Mouse (Mus musculus) forebrain, postnatal 0 days (tissue): ENCODE measurements at regions not wholly inside any gene's neighbourhood (a gene's known extent, or its start where the extent isn't known, plus 50 kb on each side); places are given as distances from the start of the nearest gene placed in this dataset.

Experiments used
- ATAC-seq: fragments of 200-750 bp; cut with Nextera tagmentation; 2 replicates; pipeline ENCODE4 v1.8.0; 2017; ENCODE audit warnings: mild to moderate bottlenecking, moderate library complexity
- DNase-seq: peaks from one replicate; pipeline ENCODE4 v3.0.0-alpha.2; 2015
- H3K27ac ChIP-seq: fragments of 300-500 bp; sonication (generic); 2 replicates; pipeline ENCODE4 v1.5.1; 2014; ENCODE audit warnings: low read depth, mild to moderate bottlenecking, antibody characterized with exemption, low read length, moderate library complexity, mixed read lengths
- H3K27me3 ChIP-seq: fragments of 300-500 bp; sonication (generic); 2 replicates; pipeline ENCODE4 v1.6.1; 2014; ENCODE audit warnings: mild to moderate bottlenecking, low read length, mixed read lengths; ENCODE audit not compliant: insufficient read depth
- H3K36me3 ChIP-seq: fragments of 300-500 bp; sonication (generic); 2 replicates; pipeline ENCODE4 v1.6.1; 2014; ENCODE audit warnings: mild to moderate bottlenecking, moderate library complexity; ENCODE audit not compliant: insufficient read depth
- H3K4me1 ChIP-seq: fragments of 300-500 bp; sonication (generic); 2 replicates; pipeline ENCODE4 v1.6.1; 2014; ENCODE audit warnings: antibody characterized with exemption; ENCODE audit not compliant: insufficient read depth
- H3K4me2 ChIP-seq: fragments of 300-500 bp; sonication (generic); 2 replicates; pipeline ENCODE4 v1.6.1; 2014; ENCODE audit warnings: low read depth, mild to moderate bottlenecking, moderate library complexity
- H3K4me3 ChIP-seq: fragments of 300-500 bp; sonication (generic); 2 replicates; pipeline ENCODE4 v1.5.1; 2014; ENCODE audit warnings: low read depth, low read length, mixed read lengths
- H3K9ac ChIP-seq: fragments of 300-500 bp; sonication (generic); 2 replicates; pipeline ENCODE4 v1.6.1; 2014; ENCODE audit warnings: mild to moderate bottlenecking
- H3K9me3 ChIP-seq: fragments of 300-500 bp; sonication (generic); 2 replicates; pipeline ENCODE4 v1.6.1; 2016; ENCODE audit warnings: low read length
- CTCF ChIP-seq: sonication (generic); IDR thresholded peaks from 2 replicates; pipeline ENCODE4 v1.5.1; 2016; ENCODE audit warnings: antibody characterized with exemption, control low read depth, low read depth
- WGBS: fragments of 180-500 bp; shearing (Covaris S2); extraction: QIAGEN DNeasy Blood & Tissue Kit; methylation state at CpG from one replicate; pipeline ENCODE4 v1.1.7; 2014; 5-methylcytosine and 5-hydroxymethylcytosine counted together

- Histone ChIP-seq H3K4me1 (no peaks in the 10 kb centered on the region), H3K36me3 (no peaks in the 10 kb centered on the region), H3K4me2 (no peak overlapping the region), H3K4me3 (no peak overlapping the region), H3K27ac (no peak overlapping the region), H3K9ac (no peak overlapping the region), H3K27me3 (no peaks in the 10 kb centered on the region), H3K9me3 (no peaks in the 10 kb centered on the region)
- TF ChIP-seq CTCF, result no peak
- no peak for DNase-seq
- no peak for ATAC-seq
- 91% methylated on average over 6 of the region's 6 CpGs for WGBS
Observed at GRCm38 (mm10) chr10:124945257-124945656, 444.0 kb downstream of the Slc16a7 start.

- peak; percentile 12; the same call in 1 of the 2 replicates for TF ChIP-seq CTCF
- Histone ChIP-seq H3K4me1 (no peaks in the 10 kb centered on the region), H3K4me3 (no peak overlapping the region), H3K27me3 (no peaks in the 10 kb centered on the region), H3K36me3 (no peaks in the 10 kb centered on the region), H3K27ac (no peak overlapping the region), H3K9me3 (no peaks in the 10 kb centered on the region), H3K9ac (no peak overlapping the region), H3K4me2 (no peak overlapping the region)
- ATAC-seq, result no peak
- no peak for DNase-seq
- 54% methylated on average over 12 of the region's 12 CpGs for WGBS
Observed at GRCm38 (mm10) chr10:124942214-124942613, 447.1 kb downstream of the Slc16a7 start.

- no peaks in the 10 kb centered on the region for H3K4me1 ChIP-seq
- H3K27ac ChIP-seq, result no peak overlapping the region
- TF ChIP-seq CTCF, result no peak
- H3K36me3 ChIP-seq, result no peaks in the 10 kb centered on the region
- no peaks in the 10 kb centered on the region for H3K9me3 ChIP-seq
- ATAC-seq (no peak), DNase-seq (no peak)
- no peaks in the 10 kb centered on the region for H3K27me3 ChIP-seq
- 46% methylated on average over 2 of the region's 2 CpGs for WGBS
- no peak overlapping the region for H3K4me3 ChIP-seq
- H3K9ac ChIP-seq, result no peak overlapping the region
- H3K4me2 ChIP-seq, result no peak overlapping the region
Observed at GRCm38 (mm10) chr10:124927218-124927617, 462.0 kb downstream of the Slc16a7 start.

- no peaks in the 10 kb centered on the region for H3K27me3 ChIP-seq
- H3K36me3 ChIP-seq, result no peaks in the 10 kb centered on the region
- WGBS, result 68% methylated on average over 12 of the region's 12 CpGs
- H3K4me3 ChIP-seq, result no peak overlapping the region
- no peak overlapping the region for H3K9ac ChIP-seq
- H3K27ac ChIP-seq, result no peak overlapping the region
- H3K9me3 ChIP-seq, result no peaks in the 10 kb centered on the region
- no peak overlapping the region for H3K4me2 ChIP-seq
- peak; percentile 46 for DNase-seq
- H3K4me1 ChIP-seq, result no peaks in the 10 kb centered on the region
- no peak for TF ChIP-seq CTCF
- no peak for ATAC-seq
Observed at GRCm38 (mm10) chr10:124900044-124900443, 489.2 kb downstream of the Slc16a7 start.

GRCm38 (mm10) chr10:124878525-124878924, 510.7 kb downstream of the Slc16a7 start:
- no peak overlapping the region for H3K4me3 ChIP-seq
- DNase-seq, result no peak
- H3K36me3 ChIP-seq, result no peaks in the 10 kb centered on the region
- ATAC-seq, result no peak
- no peaks in the 10 kb centered on the region for H3K4me1 ChIP-seq
- no peak overlapping the region for H3K9ac ChIP-seq
- no peak overlapping the region for H3K27ac ChIP-seq
- no peak for TF ChIP-seq CTCF
- H3K27me3 ChIP-seq, result no peaks in the 10 kb centered on the region
- no peak overlapping the region for H3K4me2 ChIP-seq
- H3K9me3 ChIP-seq, result no peaks in the 10 kb centered on the region

GRCm38 (mm10) chr10:124877706-124878105, 511.6 kb downstream of the Slc16a7 start:
- Histone ChIP-seq H3K4me3 (no peak overlapping the region), H3K27me3 (no peaks in the 10 kb centered on the region), H3K27ac (no peak overlapping the region), H3K9ac (no peak overlapping the region), H3K4me1 (no peaks in the 10 kb centered on the region), H3K36me3 (no peaks in the 10 kb centered on the region), H3K9me3 (no peaks in the 10 kb centered on the region), H3K4me2 (no peak overlapping the region)
- WGBS, result 83% methylated on average over 2 of the region's 2 CpGs
- no peak for TF ChIP-seq CTCF
- DNase-seq (no peak), ATAC-seq (no peak)

- Histone ChIP-seq H3K4me1 (no peaks in the 10 kb centered on the region), H3K9me3 (no peaks in the 10 kb centered on the region), H3K4me2 (no peak overlapping the region), H3K9ac (no peak overlapping the region), H3K27ac (no peak overlapping the region), H3K4me3 (no peak overlapping the region), H3K36me3 (no peaks in the 10 kb centered on the region), H3K27me3 (no peaks in the 10 kb centered on the region)
- ATAC-seq (no peak), DNase-seq (no peak)
- 94% methylated on average over 2 of the region's 2 CpGs for WGBS
- TF ChIP-seq CTCF, result no peak
Observed at GRCm38 (mm10) chr10:124872211-124872610, 517.1 kb downstream of the Slc16a7 start.

- WGBS, result 81% methylated on average over 8 of the region's 8 CpGs
- H3K27me3 ChIP-seq, result no peaks in the 10 kb centered on the region
- H3K9ac ChIP-seq, result no peak overlapping the region
- ATAC-seq (no peak), DNase-seq (no peak)
- TF ChIP-seq CTCF, result no peak
- H3K27ac ChIP-seq, result no peak overlapping the region
- H3K4me1 ChIP-seq, result no peaks in the 10 kb centered on the region
- no peak overlapping the region for H3K4me2 ChIP-seq
- H3K36me3 ChIP-seq, result no peaks in the 10 kb centered on the region
- no peaks in the 10 kb centered on the region for H3K9me3 ChIP-seq
- H3K4me3 ChIP-seq, result no peak overlapping the region
Observed at GRCm38 (mm10) chr10:124842546-124843113, 546.6 kb downstream of the Slc16a7 start.
